Mouse (Mus musculus) CH12.LX (cell line): Measurements from ENCODE around the gene Amigo3. TPM values are rescaled to one million over a fixed set of nuclear protein-coding genes. Genes with fewer than 3 reads are reported as not detected.

Experiments
- polyA plus RNA-seq: library from polyadenylated mRNA; unstranded; fragments of >175 nt; gene quantifications from 2 replicates; pipeline ENCODE4 v1.2.1, GENCODE M21; 2012; ENCODE audit warnings: low read depth; ENCODE audit not compliant: insufficient read length
- total RNA-seq, 2 experiments: library from RNA; depleted of rRNA; stranded (reverse); fragments of 300-350 nt in 1 of 2; fragments of >200 nt in 1 of 2; gene quantifications; 2 replicates each; pipeline ENCODE4 v1.2.3; 2012 to 2014

Gene Amigo3
- total and polyA plus RNA-seq, 3 experiments, result 2.0 to 4.4 (median 2.2) TPM

Other genes starting within 250 kb of the Amigo3 start
- gene Rbm6, start 179.9 kb upstream of the Amigo3 start, total RNA-seq (2012; rRNA removed), result 39.1 and 42.3 TPM in 2 replicates
- gene Rbm6, start 179.9 kb upstream of the Amigo3 start, total RNA-seq (2014; rRNA removed), result 43.3 and 48.9 TPM in 2 replicates
- gene Rbm6, start 179.9 kb upstream of the Amigo3 start, polyA plus RNA-seq, result 48.8 and 56.6 TPM in 2 replicates
- 13.6 and 14.1 TPM in 2 replicates for gene Mon1a, start 165.0 kb upstream of the Amigo3 start, total RNA-seq (2012; rRNA removed)
- gene Mon1a, start 165.0 kb upstream of the Amigo3 start, total RNA-seq (2014; rRNA removed), result 14.5 and 19.5 TPM in 2 replicates
- 11.7 and 15.3 TPM in 2 replicates for gene Mon1a, start 165.0 kb upstream of the Amigo3 start, polyA plus RNA-seq
- gene Mst1r, start 146.3 kb upstream of the Amigo3 start, total RNA-seq (2012; rRNA removed), result not detected in 2 replicates
- not detected in 2 replicates for gene Mst1r, start 146.3 kb upstream of the Amigo3 start, total RNA-seq (2014; rRNA removed)
- gene Mst1r, start 146.3 kb upstream of the Amigo3 start, polyA plus RNA-seq, result not detected in 2 replicates
- not detected in 2 replicates for gene Actl11, start 124.7 kb upstream of the Amigo3 start, total RNA-seq (2012; rRNA removed)
- gene Actl11, start 124.7 kb upstream of the Amigo3 start, total RNA-seq (2014; rRNA removed), result not detected in 2 replicates
- gene Actl11, start 124.7 kb upstream of the Amigo3 start, polyA plus RNA-seq, result not detected in 2 replicates
- not detected in 2 replicates for gene Camkv, start 117.5 kb upstream of the Amigo3 start, total RNA-seq (2012; rRNA removed)
- not detected in 2 replicates for gene Camkv, start 117.5 kb upstream of the Amigo3 start, total RNA-seq (2014; rRNA removed)
- gene Camkv, start 117.5 kb upstream of the Amigo3 start, polyA plus RNA-seq, result not detected in 2 replicates
- gene Traip, start 103.0 kb upstream of the Amigo3 start, total RNA-seq (2012; rRNA removed), result 21.6 and 27.0 TPM in 2 replicates
- 25.0 and 25.6 TPM in 2 replicates for gene Traip, start 103.0 kb upstream of the Amigo3 start, total RNA-seq (2014; rRNA removed)
- 33.0 and 51.4 TPM in 2 replicates for gene Traip, start 103.0 kb upstream of the Amigo3 start, polyA plus RNA-seq
- gene Uba7, start 77.7 kb upstream of the Amigo3 start, total RNA-seq (2012; rRNA removed), result 21.3 and 21.7 TPM in 2 replicates
- 25.2 and 26.0 TPM in 2 replicates for gene Uba7, start 77.7 kb upstream of the Amigo3 start, total RNA-seq (2014; rRNA removed)
- 25.5 and 27.8 TPM in 2 replicates for gene Uba7, start 77.7 kb upstream of the Amigo3 start, polyA plus RNA-seq
- gene Gm20661, start 70.1 kb upstream of the Amigo3 start, total RNA-seq (2012; rRNA removed), result not detected in 2 replicates
- gene Gm20661, start 70.1 kb upstream of the Amigo3 start, total RNA-seq (2014; rRNA removed), result not detected in 2 replicates
- 0.29 and 0.41 TPM in 2 replicates for gene Gm20661, start 70.1 kb upstream of the Amigo3 start, polyA plus RNA-seq
- 25.8 and 28.0 TPM in 2 replicates for gene Inka1, start 67.3 kb upstream of the Amigo3 start, total RNA-seq (2012; rRNA removed)
- gene Inka1, start 67.3 kb upstream of the Amigo3 start, total RNA-seq (2014; rRNA removed), result 18.9 and 25.2 TPM in 2 replicates
- 23.5 and 30.2 TPM in 2 replicates for gene Inka1, start 67.3 kb upstream of the Amigo3 start, polyA plus RNA-seq
- not detected in 2 replicates for gene Cdhr4, start 60.7 kb upstream of the Amigo3 start, total RNA-seq (2012; rRNA removed)
- gene Cdhr4, start 60.7 kb upstream of the Amigo3 start, total RNA-seq (2014; rRNA removed), result 0.35 and 0.82 TPM in 2 replicates
- 0.79 and 2.0 TPM in 2 replicates for gene Cdhr4, start 60.7 kb upstream of the Amigo3 start, polyA plus RNA-seq
- gene Gm20662, start 56.8 kb upstream of the Amigo3 start, total RNA-seq (2012; rRNA removed), result not detected in 2 replicates
- gene Gm20662, start 56.8 kb upstream of the Amigo3 start, total RNA-seq (2014; rRNA removed), result 1.2 TPM in 1 of 2 replicates, not detected in the other
- 0.31 TPM in 1 of 2 replicates, not detected in the other for gene Gm20662, start 56.8 kb upstream of the Amigo3 start, polyA plus RNA-seq
- 34.7 and 40.7 TPM in 2 replicates for gene Ip6k1, start 50.7 kb upstream of the Amigo3 start, total RNA-seq (2012; rRNA removed)
- gene Ip6k1, start 50.7 kb upstream of the Amigo3 start, total RNA-seq (2014; rRNA removed), result 23.3 and 27.1 TPM in 2 replicates
- 25.6 and 26.0 TPM in 2 replicates for gene Ip6k1, start 50.7 kb upstream of the Amigo3 start, polyA plus RNA-seq
- 20.9 and 33.4 TPM in 2 replicates for gene Gmppb, start 3.9 kb upstream of the Amigo3 start, total RNA-seq (2012; rRNA removed)
- 17.9 and 18.4 TPM in 2 replicates for gene Gmppb, start 3.9 kb upstream of the Amigo3 start, total RNA-seq (2014; rRNA removed)
- 19.2 and 21.8 TPM in 2 replicates for gene Gmppb, start 3.9 kb upstream of the Amigo3 start, polyA plus RNA-seq
- gene Mst1, start 27.3 kb downstream of the Amigo3 start, total RNA-seq (2012; rRNA removed), result 33.2 and 59.6 TPM in 2 replicates
- gene Mst1, start 27.3 kb downstream of the Amigo3 start, total RNA-seq (2014; rRNA removed), result 16.9 and 19.6 TPM in 2 replicates
- gene Mst1, start 27.3 kb downstream of the Amigo3 start, polyA plus RNA-seq, result 19.7 and 21.4 TPM in 2 replicates
- gene Rnf123, start 30.2 kb downstream of the Amigo3 start, total RNA-seq (2012; rRNA removed), result 28.8 and 32.3 TPM in 2 replicates
- 6.6 and 10.0 TPM in 2 replicates for gene Rnf123, start 30.2 kb downstream of the Amigo3 start, total RNA-seq (2014; rRNA removed)
- gene Rnf123, start 30.2 kb downstream of the Amigo3 start, polyA plus RNA-seq, result 40.4 and 50.0 TPM in 2 replicates
- 69.5 and 75.6 TPM in 2 replicates for gene Apeh, start 41.4 kb downstream of the Amigo3 start, total RNA-seq (2012; rRNA removed)
- gene Apeh, start 41.4 kb downstream of the Amigo3 start, total RNA-seq (2014; rRNA removed), result 28.8 and 36.2 TPM in 2 replicates
- 53.2 and 66.6 TPM in 2 replicates for gene Apeh, start 41.4 kb downstream of the Amigo3 start, polyA plus RNA-seq
- gene Bsn, start 137.2 kb downstream of the Amigo3 start, total RNA-seq (2012; rRNA removed), result 3.6 and 5.6 TPM in 2 replicates
- gene Bsn, start 137.2 kb downstream of the Amigo3 start, total RNA-seq (2014; rRNA removed), result 4.0 and 4.4 TPM in 2 replicates
- 6.6 and 7.8 TPM in 2 replicates for gene Bsn, start 137.2 kb downstream of the Amigo3 start, polyA plus RNA-seq
- 3.7 and 3.9 TPM in 2 replicates for gene Dag1, start 210.8 kb downstream of the Amigo3 start, total RNA-seq (2012; rRNA removed)
- gene Dag1, start 210.8 kb downstream of the Amigo3 start, total RNA-seq (2014; rRNA removed), result 1.4 and 1.7 TPM in 2 replicates
- gene Dag1, start 210.8 kb downstream of the Amigo3 start, polyA plus RNA-seq, result 4.3 and 5.7 TPM in 2 replicates
- gene Nicn1, start 237.3 kb downstream of the Amigo3 start, total RNA-seq (2012; rRNA removed), result 9.3 and 12.9 TPM in 2 replicates
- 7.4 and 8.5 TPM in 2 replicates for gene Nicn1, start 237.3 kb downstream of the Amigo3 start, total RNA-seq (2014; rRNA removed)
- gene Nicn1, start 237.3 kb downstream of the Amigo3 start, polyA plus RNA-seq, result 9.5 and 9.7 TPM in 2 replicates
- 2.2 and 2.7 TPM in 2 replicates for gene Amt, start 243.7 kb downstream of the Amigo3 start, total RNA-seq (2012; rRNA removed)
- gene Amt, start 243.7 kb downstream of the Amigo3 start, total RNA-seq (2014; rRNA removed), result 1.1 and 1.3 TPM in 2 replicates
- 1.5 and 2.1 TPM in 2 replicates for gene Amt, start 243.7 kb downstream of the Amigo3 start, polyA plus RNA-seq